Mouse (Mus musculus) ES-Bruce4 (cell line): ENCODE measurements around the gene Stap1.

Experiments used
- CTCF ChIP-seq: IDR thresholded peaks from one replicate; pipeline ENCODE4 v1.8.1; 2011; ENCODE audit warnings: low read depth, low read length
- EP300 ChIP-seq: IDR thresholded peaks from 2 replicates; pipeline ENCODE4 v1.6.1; 2011; ENCODE audit warnings: low read depth, low read length; ENCODE audit not compliant: insufficient read depth
- POLR2A ChIP-seq: IDR thresholded peaks from one replicate; pipeline ENCODE4 v1.8.1; 2011; ENCODE audit warnings: low read length; ENCODE audit not compliant: insufficient read depth

GRCm38 (mm10) chr5:86065101-86065875 lies 6.3 kb upstream of the Stap1 start, which contains the start of gene Cenpc1:
- no peak for TF ChIP-seq CTCF
- TF ChIP-seq POLR2A = peak; percentile 40
- TF ChIP-seq EP300 = no peak
